Mouse (Mus musculus): ENCODE measurements around the gene St3gal4.

- no peak for TF ChIP-seq CTCF (IDR thresholded peaks at IDR 0.05 in 2 of 3, conservative IDR thresholded peaks at IDR 0.05 in 1 of 3; ENCODE audit: control insufficient read depth in 1 of 3, insufficient read depth in 1 of 3, low read depth in 2 of 3, low read length in 3 of 3, poor library complexity in 1 of 3, severe bottlenecking in 1 of 3)
- no peak for TF ChIP-seq CHD2 (IDR thresholded peaks at IDR 0.05; ENCODE audit: low read length)
- TF ChIP-seq POLR2AphosphoS5 (IDR thresholded peaks at IDR 0.05; ENCODE audit: borderline replicate concordance, low read depth, low read length): no peak
Observed at GRCm38 (mm10) chr9:35093350-35093749, 25.7 kb downstream of the St3gal4 start.

Data from MEL (cell line).